Mouse (Mus musculus): ENCODE results near the gene Eno3. TPM values are rescaled to one million over a fixed set of nuclear protein-coding genes. Genes with fewer than 3 reads are reported as not detected.

Eno3 gene
- polyA plus RNA-seq, 1 experiment from 2014 or later = 37.9 TPM

GRCm38 (mm10) chr11:70679894-70680293 lies 22.9 kb downstream of the Eno3 start:
- WGBS = 90% methylated on average over 8 of the region's 8 CpGs
- H3K4me3 ChIP-seq (ENCODE audit: low read length) = no peak overlapping the region
- no peak overlapping the region for H3K27ac ChIP-seq (ENCODE audit: low read length)
- no peak overlapping the region for H3K4me2 ChIP-seq (ENCODE audit: low read depth, low read length)
- H3K9ac ChIP-seq (ENCODE audit: low read length) = no peak overlapping the region
- H3K36me3 ChIP-seq (ENCODE audit: control insufficient read depth, insufficient read depth, low read length) = peaks cover 30% of the 10 kb centered on the region
- peaks cover 6% of the 10 kb centered on the region for H3K4me1 ChIP-seq (replicated peaks; ENCODE audit: control insufficient read depth, insufficient read depth, low read length)
- no peaks in the 10 kb centered on the region for H3K9me3 ChIP-seq (ENCODE audit: control insufficient read depth, low read length)
- no peaks in the 10 kb centered on the region for H3K27me3 ChIP-seq (ENCODE audit: control insufficient read depth, insufficient read depth, low read depth, low read length)
- no peak for ATAC-seq (ENCODE audit: low read depth)

- WGBS = 73% methylated on average over 12 of the region's 12 CpGs
Observed at GRCm38 (mm10) chr11:70681170-70681569, 24.2 kb downstream of the Eno3 start.

GRCm38 (mm10) chr11:70681897-70682581 lies 25.0 kb downstream of the Eno3 start:
- no peaks in the 10 kb centered on the region for H3K9me3 ChIP-seq (ENCODE audit: control insufficient read depth, low read length)
- 27% methylated on average over 11 of the region's 11 CpGs for WGBS
- ATAC-seq (ENCODE audit: low read depth) = peak; percentile 64
- no peak overlapping the region for H3K4me3 ChIP-seq (ENCODE audit: low read length)
- no peaks in the 10 kb centered on the region for H3K27me3 ChIP-seq (ENCODE audit: control insufficient read depth, insufficient read depth, low read depth, low read length)
- peaks cover 12% of the 10 kb centered on the region for H3K4me1 ChIP-seq (replicated peaks; ENCODE audit: control insufficient read depth, insufficient read depth, low read length)
- no peak overlapping the region for H3K4me2 ChIP-seq (ENCODE audit: low read depth, low read length)
- H3K36me3 ChIP-seq (ENCODE audit: control insufficient read depth, insufficient read depth, low read length) = peaks cover 26% of the 10 kb centered on the region
- no peak overlapping the region for H3K27ac ChIP-seq (ENCODE audit: low read length)
- peak overlapping the region; percentile 2; the same call in 1 of the 2 replicates for H3K9ac ChIP-seq (ENCODE audit: low read length)

More at GRCm38 (mm10) chr11:70681170-70681569, 24.2 kb downstream of the Eno3 start:
- H3K9me3 ChIP-seq (ENCODE audit: control insufficient read depth, low read length) = no peaks in the 10 kb centered on the region
- peaks cover 6% of the 10 kb centered on the region for H3K4me1 ChIP-seq (replicated peaks; ENCODE audit: control insufficient read depth, insufficient read depth, low read length)
- H3K9ac ChIP-seq (ENCODE audit: low read length) = no peak overlapping the region
- H3K36me3 ChIP-seq (ENCODE audit: control insufficient read depth, insufficient read depth, low read length) = peaks cover 28% of the 10 kb centered on the region
- H3K27me3 ChIP-seq (ENCODE audit: control insufficient read depth, insufficient read depth, low read depth, low read length) = no peaks in the 10 kb centered on the region
- H3K4me3 ChIP-seq (ENCODE audit: low read length) = no peak overlapping the region
- no peak overlapping the region for H3K4me2 ChIP-seq (ENCODE audit: low read depth, low read length)
- no peak for ATAC-seq (ENCODE audit: low read depth)
- H3K27ac ChIP-seq (ENCODE audit: low read length) = no peak overlapping the region

DNA sequence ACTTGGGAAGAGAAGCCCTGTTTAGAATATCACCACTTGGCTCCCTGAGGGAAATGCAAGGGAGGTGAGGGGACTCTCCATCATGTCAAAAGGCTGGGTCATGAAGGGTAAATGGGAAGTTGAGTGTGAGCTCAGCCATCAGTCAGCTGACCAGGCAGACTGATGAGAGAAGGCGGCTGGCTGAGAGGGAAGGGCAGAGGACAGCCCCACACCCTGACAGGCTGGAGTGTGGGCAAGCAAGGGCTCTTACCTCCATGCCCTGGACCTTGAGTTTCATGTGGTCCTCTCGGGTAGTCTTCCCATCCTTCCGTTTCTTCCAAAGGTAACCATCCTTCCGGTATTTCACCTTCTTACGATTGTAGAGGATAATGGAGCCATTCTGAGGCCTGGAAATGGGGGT lies 26.6 kb downstream of the Eno3 start:
- Histone ChIP-seq H3K36me3 (ENCODE audit: control insufficient read depth, insufficient read depth, low read length) (peaks cover 26% of the 10 kb centered on the region), H3K9me3 (ENCODE audit: control insufficient read depth, low read length) (no peaks in the 10 kb centered on the region), H3K9ac (ENCODE audit: low read length) (no peak overlapping the region), H3K4me2 (ENCODE audit: low read depth, low read length) (no peak overlapping the region), H3K27me3 (ENCODE audit: control insufficient read depth, insufficient read depth, low read depth, low read length) (no peaks in the 10 kb centered on the region), H3K4me1 (replicated peaks; ENCODE audit: control insufficient read depth, insufficient read depth, low read length) (peaks cover 19% of the 10 kb centered on the region), H3K27ac (ENCODE audit: low read length) (no peak overlapping the region), H3K4me3 (ENCODE audit: low read length) (no peak overlapping the region)
- WGBS = 79% methylated on average over 5 of the region's 5 CpGs
- ATAC-seq (ENCODE audit: low read depth) = no peak

GRCm38 (mm10) chr11:70686901-70687566 lies 30.0 kb downstream of the Eno3 start:
- no peaks in the 10 kb centered on the region for H3K9me3 ChIP-seq (ENCODE audit: control insufficient read depth, low read length)
- H3K27ac ChIP-seq (ENCODE audit: low read length) = peak overlapping the region; percentile 87
- peak overlapping the region; percentile 90 for H3K9ac ChIP-seq (ENCODE audit: low read length)
- under 1% methylated on average over 16 of the region's 16 CpGs for WGBS
- H3K4me3 ChIP-seq (ENCODE audit: low read length) = peak overlapping the region; percentile 80
- H3K36me3 ChIP-seq (ENCODE audit: control insufficient read depth, insufficient read depth, low read length) = peaks cover 10% of the 10 kb centered on the region
- peak overlapping the region; percentile 88 for H3K4me2 ChIP-seq (ENCODE audit: low read depth, low read length)
- ATAC-seq (ENCODE audit: low read depth) = peak; percentile 64
- H3K27me3 ChIP-seq (ENCODE audit: control insufficient read depth, insufficient read depth, low read depth, low read length) = no peaks in the 10 kb centered on the region
- H3K4me1 ChIP-seq (replicated peaks; ENCODE audit: control insufficient read depth, insufficient read depth, low read length) = peaks cover 21% of the 10 kb centered on the region

DNA sequence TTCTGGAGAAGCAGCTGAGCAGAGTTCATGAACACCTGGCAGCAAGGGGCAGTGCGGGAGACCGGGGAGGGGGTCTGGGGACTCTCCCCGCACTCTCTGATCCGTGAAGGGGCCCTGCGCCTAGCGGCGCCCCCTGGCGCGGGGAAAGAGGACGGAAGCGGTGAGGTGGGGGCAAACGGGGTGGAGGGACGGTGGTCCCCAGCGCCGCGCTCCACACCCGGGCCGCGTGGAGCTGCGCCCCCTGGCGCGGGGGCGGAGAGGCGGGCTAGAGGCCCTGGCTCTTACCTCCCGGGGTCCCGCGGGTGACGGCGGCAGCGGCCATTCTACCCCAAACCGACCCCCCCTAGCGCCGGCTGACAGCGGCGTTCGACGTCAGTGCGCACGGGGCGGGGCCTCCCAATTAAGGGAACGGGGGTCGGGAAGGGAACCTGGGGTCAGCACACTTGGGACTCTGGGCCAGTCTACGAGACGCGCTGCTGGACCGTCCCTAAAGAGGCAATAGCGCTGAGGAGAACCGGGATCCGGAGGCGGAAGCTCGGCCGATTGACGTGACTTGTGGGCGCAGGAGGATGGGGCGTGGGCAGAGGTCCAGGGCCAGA lies 30.7 kb downstream of the Eno3 start, which contains the start of gene Camta2:
Gene Camta2, minus strand, starts transcription at position 505 of the 599 bp plus-strand sequence.
- H3K4me2 ChIP-seq (ENCODE audit: low read depth, low read length) = peak within 1 kb of the TSS; percentile 88
- H3K4me3 ChIP-seq (ENCODE audit: low read length) = peak within 1 kb of the TSS; percentile 80
- H3K9ac ChIP-seq (ENCODE audit: low read length) = peak within 1 kb of the TSS; percentile 90
- H3K27me3 ChIP-seq (ENCODE audit: control insufficient read depth, insufficient read depth, low read depth, low read length) = no peaks in the 10 kb centered on the region
- no peaks in the 10 kb centered on the region for H3K9me3 ChIP-seq (ENCODE audit: control insufficient read depth, low read length)
- peak within 1 kb of the TSS; percentile 87 for H3K27ac ChIP-seq (ENCODE audit: low read length)
- peaks cover 16% of the 10 kb centered on the region for H3K4me1 ChIP-seq (replicated peaks; ENCODE audit: control insufficient read depth, insufficient read depth, low read length)
- under 1% methylated on average over 46 of the region's 55 CpGs for WGBS
- peak; percentile 92 for ATAC-seq (ENCODE audit: low read depth)
- peaks cover 10% of the 10 kb centered on the region; the same call in 1 of the 2 replicates for H3K36me3 ChIP-seq (ENCODE audit: control insufficient read depth, insufficient read depth, low read length)

- 18% methylated on average over 8 of the region's 8 CpGs for WGBS
Observed at GRCm38 (mm10) chr11:70688372-70688771, 31.4 kb downstream of the Eno3 start.

DNA sequence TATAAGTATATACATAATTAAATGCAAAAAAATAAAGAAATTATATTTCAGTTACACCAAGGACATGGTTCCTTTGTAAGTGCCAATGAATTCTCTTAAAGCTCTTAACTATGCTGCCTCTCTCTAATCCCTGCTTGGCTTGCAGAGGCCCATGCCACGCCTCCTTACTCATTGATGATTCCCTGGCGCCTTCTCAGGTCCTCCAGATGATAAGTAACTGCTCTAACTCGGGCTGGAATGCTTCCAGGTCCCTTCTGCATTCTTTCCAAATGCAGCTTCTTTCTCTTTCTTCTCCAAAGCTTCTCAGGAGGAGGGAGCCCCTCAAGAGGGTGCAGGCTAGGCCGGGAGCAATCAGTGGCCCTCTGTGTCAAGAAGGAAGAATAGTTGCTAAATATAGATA lies 32.6 kb downstream of the Eno3 start:
- no peak for ATAC-seq (ENCODE audit: low read depth)
- Histone ChIP-seq H3K4me1 (replicated peaks; ENCODE audit: control insufficient read depth, insufficient read depth, low read length) (peaks cover 16% of the 10 kb centered on the region), H3K36me3 (ENCODE audit: control insufficient read depth, insufficient read depth, low read length) (0 out of 2 replicates have a peak, but pooled peaks cover 4% of the 10 kb centered on the region), H3K4me3 (ENCODE audit: low read length) (no peak overlapping the region), H3K9me3 (ENCODE audit: control insufficient read depth, low read length) (no peaks in the 10 kb centered on the region), H3K27ac (ENCODE audit: low read length) (no peak overlapping the region), H3K27me3 (ENCODE audit: control insufficient read depth, insufficient read depth, low read depth, low read length) (no peaks in the 10 kb centered on the region), H3K4me2 (ENCODE audit: low read depth, low read length) (no peak overlapping the region), H3K9ac (ENCODE audit: low read length) (no peak overlapping the region)
- WGBS = 35% methylated on average over 4 of the region's 4 CpGs

More at GRCm38 (mm10) chr11:70688372-70688771, 31.4 kb downstream of the Eno3 start:
- Histone ChIP-seq H3K27ac (ENCODE audit: low read length) (peak overlapping the region; percentile 87), H3K4me3 (ENCODE audit: low read length) (peak overlapping the region; percentile 80), H3K4me2 (ENCODE audit: low read depth, low read length) (peak overlapping the region; percentile 88), H3K9me3 (ENCODE audit: control insufficient read depth, low read length) (no peaks in the 10 kb centered on the region), H3K4me1 (replicated peaks; ENCODE audit: control insufficient read depth, insufficient read depth, low read length) (peaks cover 16% of the 10 kb centered on the region), H3K9ac (ENCODE audit: low read length) (peak overlapping the region; percentile 90), H3K27me3 (ENCODE audit: control insufficient read depth, insufficient read depth, low read depth, low read length) (no peaks in the 10 kb centered on the region), H3K36me3 (ENCODE audit: control insufficient read depth, insufficient read depth, low read length) (peaks cover 10% of the 10 kb centered on the region; the same call in 1 of the 2 replicates)
- peak; percentile 11; the same call in 1 of the 2 replicates for ATAC-seq (ENCODE audit: low read depth)

- Histone ChIP-seq H3K36me3 (ENCODE audit: control insufficient read depth, insufficient read depth, low read length) (no peaks in the 10 kb centered on the region), H3K4me3 (ENCODE audit: low read length) (no peak overlapping the region), H3K27ac (ENCODE audit: low read length) (no peak overlapping the region), H3K4me2 (ENCODE audit: low read depth, low read length) (no peak overlapping the region), H3K9ac (ENCODE audit: low read length) (no peak overlapping the region), H3K4me1 (replicated peaks; ENCODE audit: control insufficient read depth, insufficient read depth, low read length) (peaks cover 4% of the 10 kb centered on the region), H3K27me3 (ENCODE audit: control insufficient read depth, insufficient read depth, low read depth, low read length) (no peaks in the 10 kb centered on the region), H3K9me3 (ENCODE audit: control insufficient read depth, low read length) (no peaks in the 10 kb centered on the region)
- ATAC-seq (ENCODE audit: low read depth) = no peak
- 63% methylated on average over 3 of the region's 3 CpGs for WGBS
Observed at GRCm38 (mm10) chr11:70693504-70693903, 36.5 kb downstream of the Eno3 start.

All from lung, embryonic 16.5 days (tissue).